Mouse (Mus musculus) spleen, adult 18-20 months (tissue): ENCODE measurements around the gene Cdca4.

ENCODE experiments used
- DNase-seq, 2 experiments: peaks; one replicate each; pipeline ENCODE4 v3.0.0; 2022; ENCODE audit warnings: mixed read lengths in 2 of 2

Gene Cdca4

GRCm38 (mm10) chr12:112821974-112822373 lies 7.2 kb downstream of the Cdca4 start:
- DNase-seq = no peak

- no peak for DNase-seq
These were observed 8.0 kb downstream of the Cdca4 start for GRCm38 (mm10) chr12:112821216-112821615.

- DNase-seq = no peak
These were observed 8.7 kb downstream of the Cdca4 start for GRCm38 (mm10) chr12:112820401-112820999.

GRCm38 (mm10) chr12:112819057-112819662 lies 10.1 kb downstream of the Cdca4 start:
- no peak for DNase-seq

- DNase-seq = peak in 1 of 2 experiments; percentile 1
These were observed 12.4 kb downstream of the Cdca4 start for GRCm38 (mm10) chr12:112816866-112817265.

GRCm38 (mm10) chr12:112816294-112816693 lies 12.9 kb downstream of the Cdca4 start:
- DNase-seq = peak; percentile 42 to 62

- peak in 1 of 2 experiments; percentile 1 for DNase-seq
These were observed 14.3 kb downstream of the Cdca4 start for GRCm38 (mm10) chr12:112814682-112815470.

GRCm38 (mm10) chr12:112813370-112813769 lies 15.9 kb downstream of the Cdca4 start:
- no peak for DNase-seq

GRCm38 (mm10) chr12:112810092-112810885 lies 18.9 kb downstream of the Cdca4 start:
- DNase-seq = no peak

GRCm38 (mm10) chr12:112809641-112810040 lies 19.6 kb downstream of the Cdca4 start:
- no peak for DNase-seq

GRCm38 (mm10) chr12:112808587-112809364 lies 20.4 kb downstream of the Cdca4 start, which contains the start of gene Clba1:
Clba1 (plus strand) TSS chr12:112808937.
- DNase-seq = peak; percentile 79 to 86

GRCm38 (mm10) chr12:112808212-112808586 lies 21.0 kb downstream of the Cdca4 start:
- DNase-seq = no peak

GRCm38 (mm10) chr12:112807796-112808195 lies 21.4 kb downstream of the Cdca4 start:
- DNase-seq = no peak

GRCm38 (mm10) chr12:112806044-112806443 lies 23.2 kb downstream of the Cdca4 start:
- no peak for DNase-seq

- no peak for DNase-seq
These were observed 25.2 kb downstream of the Cdca4 start for GRCm38 (mm10) chr12:112804046-112804445.

- DNase-seq = no peak
These were observed 26.3 kb downstream of the Cdca4 start for GRCm38 (mm10) chr12:112802917-112803316.

- DNase-seq = no peak
These were observed 27.1 kb downstream of the Cdca4 start, which contains the start of gene Ahnak2 for GRCm38 (mm10) chr12:112801864-112802846. Ahnak2 (minus strand) TSS chr12:112802657.

GRCm38 (mm10) chr12:112800476-112800875 lies 28.7 kb downstream of the Cdca4 start:
- peak; percentile 45 to 76 for DNase-seq

GRCm38 (mm10) chr12:112799237-112799970 lies 29.8 kb downstream of the Cdca4 start:
- DNase-seq = no peak

- DNase-seq = no peak
These were observed 30.5 kb downstream of the Cdca4 start for GRCm38 (mm10) chr12:112798716-112799115.
